Mouse (Mus musculus) midbrain, embryonic 11.5 days (tissue): ENCODE data around the gene Dcx. TPM values are rescaled to one million over a fixed set of nuclear protein-coding genes. Genes with fewer than 3 reads are reported as not detected.

Experiments
- ATAC-seq: fragments of 200-750 bp; cut with Nextera tagmentation; 2 replicates; pipeline ENCODE4 v1.8.0; 2017; ENCODE audit warnings: moderate TSS enrichment, moderate library complexity; ENCODE audit not compliant: low FRiP score
- DNase-seq: peaks from one replicate; pipeline ENCODE4 v3.0.0; 2015; ENCODE audit warnings: low spot score; ENCODE audit errors: missing footprints
- H3K27ac ChIP-seq: fragments of 300-500 bp; sonication (generic); 2 replicates; pipeline ENCODE4 v1.5.1; 2014; ENCODE audit warnings: low read depth, low read length
- H3K27me3 ChIP-seq: fragments of 300-500 bp; sonication (generic); 2 replicates; pipeline ENCODE4 v1.6.1; 2014; ENCODE audit warnings: mild to moderate bottlenecking, low read length, moderate library complexity, mixed read lengths; ENCODE audit not compliant: control insufficient read depth, insufficient read depth
- H3K36me3 ChIP-seq: fragments of 300-500 bp; sonication (generic); 2 replicates; pipeline ENCODE4 v1.6.1; 2014; ENCODE audit warnings: mild to moderate bottlenecking, low read length, moderate library complexity, mixed read lengths; ENCODE audit not compliant: control insufficient read depth, insufficient read depth
- H3K4me1 ChIP-seq: fragments of 300-500 bp; sonication (generic); 2 replicates; pipeline ENCODE4 v1.6.1; 2014; ENCODE audit warnings: low read length; ENCODE audit not compliant: control insufficient read depth, insufficient read depth
- H3K4me2 ChIP-seq: fragments of 300-500 bp; sonication (generic); 2 replicates; pipeline ENCODE4 v1.6.1; 2014; ENCODE audit warnings: mild to moderate bottlenecking, moderate library complexity
- H3K4me3 ChIP-seq: fragments of 300-500 bp; sonication (generic); 2 replicates; pipeline ENCODE4 v1.5.1; 2014; ENCODE audit warnings: low read depth, low read length
- H3K9ac ChIP-seq: fragments of 300-500 bp; sonication (generic); 2 replicates; pipeline ENCODE4 v1.6.1; 2014; ENCODE audit warnings: low read length
- H3K9me3 ChIP-seq: fragments of 300-500 bp; sonication (generic); 2 replicates; pipeline ENCODE4 v1.6.1; 2016; ENCODE audit warnings: low read length; ENCODE audit not compliant: control insufficient read depth
- WGBS: fragments of 180-500 bp; shearing (Covaris S2); extraction: QIAGEN DNeasy Blood & Tissue Kit; methylation state at CpG from one replicate; pipeline ENCODE4 v1.1.7; 2014; 5-methylcytosine and 5-hydroxymethylcytosine counted together
- polyA plus RNA-seq: library from polyadenylated mRNA; unstranded; fragments of >200 nt; fragmentation: Nextera tagmentation; extraction: Ambion mirVana; gene quantifications from 2 replicates; pipeline ENCODE4 v1.2.1, GENCODE M21; 2014

Dcx gene
- 95.8 and 126 TPM in 2 replicates for polyA plus RNA-seq

GRCm38 (mm10) chrX:143932958-143933357 lies at the start of gene Dcx:
TSS of gene Dcx (minus strand) at chrX:143933311.
- 52% methylated on average over 8 of the region's 8 CpGs for WGBS
- no peaks in the 10 kb centered on the region for H3K36me3 ChIP-seq
- no peaks in the 10 kb centered on the region for H3K4me1 ChIP-seq
- H3K4me3 ChIP-seq = peak within 1 kb of the TSS; percentile 26
- no peaks in the 10 kb centered on the region for H3K9me3 ChIP-seq
- no peak within 1 kb of the TSS; the same call in 1 of the 2 replicates for H3K4me2 ChIP-seq
- peak within 1 kb of the TSS; percentile 60 for H3K27ac ChIP-seq
- H3K9ac ChIP-seq = peak within 1 kb of the TSS; percentile 2
- no peaks in the 10 kb centered on the region for H3K27me3 ChIP-seq
- peak; percentile 64; the same call in 1 of the 2 replicates for ATAC-seq
- no peak for DNase-seq

- no peak for DNase-seq
- no peak overlapping the region for H3K4me2 ChIP-seq
- H3K27me3 ChIP-seq = no peaks in the 10 kb centered on the region
- H3K27ac ChIP-seq = no peak overlapping the region
- no peaks in the 10 kb centered on the region for H3K36me3 ChIP-seq
- no peaks in the 10 kb centered on the region for H3K9me3 ChIP-seq
- no peak overlapping the region for H3K9ac ChIP-seq
- ATAC-seq = no peak
- H3K4me1 ChIP-seq = no peaks in the 10 kb centered on the region
- no peak overlapping the region for H3K4me3 ChIP-seq
- 64% methylated on average over 6 of the region's 6 CpGs for WGBS
Observed at GRCm38 (mm10) chrX:143966249-143966648, 33.1 kb upstream of the Dcx start.

GRCm38 (mm10) chrX:143933671-143934070 lies 560 bp upstream of the Dcx start:
- no peaks in the 10 kb centered on the region for H3K9me3 ChIP-seq
- H3K27me3 ChIP-seq = no peaks in the 10 kb centered on the region
- whole genome bisulfite sequencing = 96% methylated on average over 2 of the region's 2 CpGs
- no peaks in the 10 kb centered on the region for H3K4me1 ChIP-seq
- ATAC-seq (no peak), DNase-seq (no peak)
- H3K4me3 ChIP-seq = no peak overlapping the region
- no peak overlapping the region for H3K4me2 ChIP-seq
- no peaks in the 10 kb centered on the region for H3K36me3 ChIP-seq
- no peak overlapping the region for H3K27ac ChIP-seq
- H3K9ac ChIP-seq = no peak overlapping the region

- H3K27me3 ChIP-seq = no peaks in the 10 kb centered on the region
Observed at GRCm38 (mm10) chrX:143932530-143932929, 581 bp downstream of the Dcx start.

GRCm38 (mm10) chrX:143931400-143932185 lies 1.5 kb downstream of the Dcx start:
- no peaks in the 10 kb centered on the region for H3K27me3 ChIP-seq
- 35% methylated on average over 6 of the region's 6 CpGs for WGBS
- H3K4me2 ChIP-seq = peak overlapping the region; percentile 25
- peak; percentile 89 for ATAC-seq
- DNase-seq = peak; percentile 86
- H3K36me3 ChIP-seq = no peaks in the 10 kb centered on the region
- no peaks in the 10 kb centered on the region for H3K9me3 ChIP-seq
- peak overlapping the region; percentile 60 for H3K27ac ChIP-seq
- peak overlapping the region; percentile 26 for H3K4me3 ChIP-seq
- no peaks in the 10 kb centered on the region for H3K4me1 ChIP-seq
- H3K9ac ChIP-seq = peak overlapping the region; percentile 27; the same call in 1 of the 2 replicates

More at GRCm38 (mm10) chrX:143932530-143932929, 581 bp downstream of the Dcx start:
- Histone ChIP-seq H3K27ac (peak overlapping the region; percentile 60), H3K4me1 (no peaks in the 10 kb centered on the region), H3K36me3 (no peaks in the 10 kb centered on the region), H3K4me2 (no peak overlapping the region; the same call in 1 of the 2 replicates), H3K9me3 (no peaks in the 10 kb centered on the region), H3K9ac (peak overlapping the region; percentile 2), H3K4me3 (peak overlapping the region; percentile 26)
- DNase-seq (no peak), ATAC-seq (no peak)
- WGBS = 61% methylated on average over 1 of the region's 1 CpGs

- DNase-seq (no peak), ATAC-seq (no peak)
- Histone ChIP-seq H3K4me2 (no peak overlapping the region), H3K27ac (no peak overlapping the region), H3K9me3 (no peaks in the 10 kb centered on the region), H3K27me3 (no peaks in the 10 kb centered on the region), H3K9ac (no peak overlapping the region), H3K4me1 (no peaks in the 10 kb centered on the region), H3K36me3 (no peaks in the 10 kb centered on the region), H3K4me3 (no peak overlapping the region)
- WGBS = 85% methylated on average over 5 of the region's 5 CpGs
Observed at GRCm38 (mm10) chrX:143922070-143922469, 11.0 kb downstream of the Dcx start.

- peak overlapping the region; percentile 70 for H3K27ac ChIP-seq
- H3K4me2 ChIP-seq = no peak overlapping the region
Observed at GRCm38 (mm10) chrX:143906699-143907471, 26.2 kb downstream of the Dcx start.

GRCm38 (mm10) chrX:143904689-143905088 lies 28.4 kb downstream of the Dcx start:
- no peaks in the 10 kb centered on the region; the same call in 1 of the 2 replicates for H3K27me3 ChIP-seq
- DNase-seq (no peak), ATAC-seq (no peak)
- H3K36me3 ChIP-seq = no peaks in the 10 kb centered on the region
- no peak overlapping the region for H3K27ac ChIP-seq
- peaks cover 12% of the 10 kb centered on the region; the same call in 1 of the 2 replicates for H3K4me1 ChIP-seq
- H3K9me3 ChIP-seq = no peaks in the 10 kb centered on the region
- 35% methylated on average over 2 of the region's 2 CpGs for WGBS
- H3K9ac ChIP-seq = no peak overlapping the region
- H3K4me2 ChIP-seq = no peak overlapping the region
- no peak overlapping the region for H3K4me3 ChIP-seq

More at GRCm38 (mm10) chrX:143906699-143907471, 26.2 kb downstream of the Dcx start:
- Histone ChIP-seq H3K4me1 (peaks cover 12% of the 10 kb centered on the region; the same call in 1 of the 2 replicates), H3K9ac (no peak overlapping the region), H3K27me3 (no peaks in the 10 kb centered on the region; the same call in 1 of the 2 replicates), H3K9me3 (no peaks in the 10 kb centered on the region), H3K4me3 (no peak overlapping the region), H3K36me3 (no peaks in the 10 kb centered on the region)
- ATAC-seq = peak; percentile 89
- 31% methylated on average over 3 of the region's 3 CpGs for WGBS
- DNase-seq = peak; percentile 89
